Mouse (Mus musculus): ENCODE data around the gene Myh14. TPM values are rescaled to one million over a fixed set of nuclear protein-coding genes. Genes with fewer than 3 reads are reported as not detected.

Myh14 gene
- polyA plus RNA-seq, 1 experiment = 56.2 TPM

DNA sequence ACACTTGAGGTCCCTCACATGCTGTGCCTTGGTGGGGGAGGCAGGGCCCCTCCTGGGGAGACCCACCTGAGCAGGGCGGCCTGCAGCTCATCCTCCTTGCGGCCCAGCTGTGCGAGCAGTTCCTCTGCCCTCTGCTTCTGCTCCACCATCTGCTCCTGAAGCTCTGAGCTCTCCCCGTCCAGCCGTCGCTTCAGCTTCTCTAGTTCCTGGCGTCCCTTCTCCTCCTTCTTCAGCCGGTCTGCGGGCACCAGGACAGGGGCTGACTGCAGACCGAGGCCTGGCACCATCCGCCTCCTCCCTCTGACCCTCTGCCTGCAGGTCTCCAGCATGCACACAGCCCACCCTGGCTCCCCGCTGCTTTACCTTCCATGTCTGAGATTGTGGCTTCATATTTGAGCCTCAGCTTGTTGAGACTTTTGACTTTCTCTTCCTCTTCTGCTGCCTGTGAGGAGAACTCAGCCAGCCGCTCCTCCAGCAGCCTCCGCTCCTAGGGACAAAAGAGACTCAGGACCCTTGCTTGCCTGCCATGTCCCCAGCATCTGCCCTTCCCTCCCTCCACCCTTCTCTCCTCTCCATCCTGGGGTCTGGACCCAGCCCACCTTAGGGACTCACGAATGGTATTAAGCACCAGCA lies 42.1 kb downstream of the Myh14 start:
- TF ChIP-seq POLR2A (IDR thresholded peaks at IDR 0.05; ENCODE audit: borderline replicate concordance, insufficient read depth, low read length) = no peak
- TF ChIP-seq CTCF (IDR thresholded peaks at IDR 0.05; ENCODE audit: borderline replicate concordance, insufficient read depth, low read depth, low read length) = no peak
- 52% methylated on average over 15 of the region's 15 CpGs for WGBS
- H3K27ac ChIP-seq (ENCODE audit: insufficient read depth, low read length) = peak overlapping the region; percentile 59; the same call in 1 of the 2 replicates
- H3K4me1 ChIP-seq (ENCODE audit: control insufficient read depth, insufficient read depth, low read length) = peaks cover 32% of the 10 kb centered on the region
- H3K4me3 ChIP-seq (replicated peaks; ENCODE audit: insufficient read depth, low read depth, low read length) = no peak overlapping the region
- DNase-seq = no peak
- H3K27me3 ChIP-seq (ENCODE audit: control insufficient read depth, insufficient read depth, low read length) = no peaks in the 10 kb centered on the region

DNA sequence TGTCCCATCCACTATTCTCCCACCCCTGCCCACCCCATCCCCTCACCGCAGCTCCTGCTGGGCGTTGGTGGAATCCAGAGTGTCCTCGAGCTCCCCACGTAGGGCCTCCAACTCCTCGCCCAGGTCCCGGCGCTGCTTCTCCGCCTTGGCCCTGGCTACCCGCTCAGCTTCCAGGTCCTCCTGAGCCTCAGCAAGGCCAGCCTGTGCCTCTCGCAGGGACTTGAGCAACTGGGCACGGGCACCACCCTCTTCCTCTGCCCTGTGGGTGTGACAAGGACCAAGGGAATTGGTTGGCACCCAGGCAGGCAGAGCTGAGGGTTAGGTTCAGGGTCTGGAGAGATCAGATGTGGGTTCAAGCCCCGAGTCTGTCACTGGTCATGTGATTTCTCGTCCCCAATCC lies 43.7 kb downstream of the Myh14 start:
- TF ChIP-seq CTCF (IDR thresholded peaks at IDR 0.05; ENCODE audit: borderline replicate concordance, insufficient read depth, low read depth, low read length) = no peak
- TF ChIP-seq POLR2A (IDR thresholded peaks at IDR 0.05; ENCODE audit: borderline replicate concordance, insufficient read depth, low read length) = no peak

DNA sequence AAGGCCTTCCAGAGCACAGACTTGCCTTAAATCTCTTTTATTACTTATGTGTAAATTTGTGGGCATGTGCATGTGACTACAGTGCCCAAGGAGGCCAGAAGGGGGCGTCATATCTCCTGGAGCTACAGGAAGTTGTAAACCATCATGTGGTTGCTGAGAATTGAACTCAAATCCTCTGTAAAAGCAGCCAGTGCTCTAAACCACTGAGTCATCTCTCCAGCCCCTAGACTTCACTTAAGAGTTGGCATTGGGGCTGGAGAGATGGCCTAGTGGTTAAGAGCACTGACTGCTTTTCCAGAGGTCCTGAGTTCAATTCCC lies 44.6 kb downstream of the Myh14 start:
- H3K4me1 ChIP-seq (ENCODE audit: control insufficient read depth, insufficient read depth, low read length) = peaks cover 34% of the 10 kb centered on the region
- no peak for DNase-seq
- H3K27me3 ChIP-seq (ENCODE audit: control insufficient read depth, insufficient read depth, low read length) = no peaks in the 10 kb centered on the region
- no peak for TF ChIP-seq POLR2A (IDR thresholded peaks at IDR 0.05; ENCODE audit: borderline replicate concordance, insufficient read depth, low read length)
- TF ChIP-seq CTCF (IDR thresholded peaks at IDR 0.05; ENCODE audit: borderline replicate concordance, insufficient read depth, low read depth, low read length) = peak; percentile 37; the same call in 1 of the 2 replicates
- H3K27ac ChIP-seq (ENCODE audit: insufficient read depth, low read length) = peak overlapping the region; percentile 85
- WGBS = 19% methylated on average over 1 of the region's 1 CpGs
- H3K4me3 ChIP-seq (replicated peaks; ENCODE audit: insufficient read depth, low read depth, low read length) = no peak overlapping the region

More for the DNA sequence above, 43.7 kb downstream of the Myh14 start:
- peaks cover 35% of the 10 kb centered on the region for H3K4me1 ChIP-seq (ENCODE audit: control insufficient read depth, insufficient read depth, low read length)
- no peak overlapping the region for H3K4me3 ChIP-seq (replicated peaks; ENCODE audit: insufficient read depth, low read depth, low read length)
- WGBS = 52% methylated on average over 13 of the region's 13 CpGs
- peak overlapping the region; percentile 41 for H3K27ac ChIP-seq (ENCODE audit: insufficient read depth, low read length)
- no peaks in the 10 kb centered on the region for H3K27me3 ChIP-seq (ENCODE audit: control insufficient read depth, insufficient read depth, low read length)
- peak in 1 of 2 experiments; percentile 48 for DNase-seq

DNA sequence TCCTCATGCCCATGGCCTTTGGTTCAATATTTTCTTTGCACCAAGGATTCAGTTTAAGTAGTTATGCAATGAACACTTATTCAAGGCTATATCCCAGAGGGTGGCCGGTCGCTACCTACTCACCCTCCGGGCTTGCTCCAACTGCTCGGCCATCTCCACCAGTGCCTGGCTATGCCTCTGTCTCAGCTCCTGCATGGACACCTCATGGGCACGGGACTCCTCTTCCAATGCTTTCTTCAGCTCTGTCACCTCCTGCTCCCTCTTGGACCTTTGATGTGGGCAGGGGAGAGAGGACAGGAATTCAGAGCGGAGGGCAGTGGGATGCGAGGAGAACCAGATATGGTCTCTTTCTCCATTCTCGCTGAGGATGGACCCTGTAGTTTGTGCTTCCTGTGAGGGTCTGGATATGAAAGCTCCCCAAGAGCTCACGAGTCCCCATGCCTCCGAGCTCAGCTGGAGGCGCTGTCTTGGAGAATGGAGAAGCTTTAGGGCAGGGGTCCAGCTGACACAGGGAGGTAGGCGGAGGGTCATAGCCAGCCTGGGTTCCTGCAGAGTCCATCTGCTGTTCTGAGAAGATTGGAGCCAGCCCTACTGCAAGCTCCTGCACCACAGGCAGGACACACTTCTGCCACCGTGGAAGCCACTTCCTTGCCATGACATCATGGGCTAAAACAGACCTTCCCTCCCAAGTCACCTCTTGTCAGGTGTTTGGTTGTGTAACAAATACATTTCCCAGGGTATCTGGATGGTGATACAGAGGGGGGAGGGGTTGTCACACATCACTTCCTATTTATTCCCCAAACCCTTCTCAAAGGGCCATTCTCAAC lies 45.2 kb downstream of the Myh14 start:
- Histone ChIP-seq H3K4me1 (ENCODE audit: control insufficient read depth, insufficient read depth, low read length) (peaks cover 34% of the 10 kb centered on the region), H3K4me3 (replicated peaks; ENCODE audit: insufficient read depth, low read depth, low read length) (peak overlapping the region; percentile 83), H3K27me3 (ENCODE audit: control insufficient read depth, insufficient read depth, low read length) (no peaks in the 10 kb centered on the region), H3K27ac (ENCODE audit: insufficient read depth, low read length) (peak overlapping the region; percentile 98)
- TF ChIP-seq POLR2A (IDR thresholded peaks at IDR 0.05; ENCODE audit: borderline replicate concordance, insufficient read depth, low read length) (peak; percentile 63), CTCF (IDR thresholded peaks at IDR 0.05; ENCODE audit: borderline replicate concordance, insufficient read depth, low read depth, low read length) (no peak)
- 9% methylated on average over 13 of the region's 13 CpGs for WGBS
- peak; percentile 93 to 97 for DNase-seq

DNA sequence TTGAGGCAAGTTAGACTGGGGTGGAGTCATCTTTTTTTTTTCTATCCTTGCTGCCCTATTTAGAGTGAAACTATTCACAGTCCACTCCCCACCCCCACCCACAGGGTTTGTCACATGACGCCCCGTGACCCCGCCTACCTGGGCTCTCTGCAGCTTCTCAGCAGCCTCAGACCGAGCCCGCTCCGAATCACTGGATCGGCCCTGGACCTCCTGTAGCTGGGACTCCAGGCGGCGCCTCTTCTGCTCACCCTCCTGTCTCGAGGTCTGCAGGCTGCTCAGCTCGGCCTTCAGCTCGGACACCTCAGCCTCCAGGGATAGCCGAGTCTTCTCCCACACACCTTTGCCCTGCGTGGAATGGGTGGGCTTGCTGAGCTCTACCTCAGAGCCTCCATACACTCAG lies 45.8 kb downstream of the Myh14 start:
- H3K4me1 ChIP-seq (ENCODE audit: control insufficient read depth, insufficient read depth, low read length) = peaks cover 34% of the 10 kb centered on the region
- peak; percentile 88 to 93 for DNase-seq
- peak overlapping the region; percentile 83 for H3K4me3 ChIP-seq (replicated peaks; ENCODE audit: insufficient read depth, low read depth, low read length)
- no peaks in the 10 kb centered on the region for H3K27me3 ChIP-seq (ENCODE audit: control insufficient read depth, insufficient read depth, low read length)
- TF ChIP-seq CTCF (IDR thresholded peaks at IDR 0.05; ENCODE audit: borderline replicate concordance, insufficient read depth, low read depth, low read length) (no peak), POLR2A (IDR thresholded peaks at IDR 0.05; ENCODE audit: borderline replicate concordance, insufficient read depth, low read length) (peak; percentile 78)
- WGBS = 10% methylated on average over 14 of the region's 14 CpGs
- H3K27ac ChIP-seq (ENCODE audit: insufficient read depth, low read length) = peak overlapping the region; percentile 98

DNA sequence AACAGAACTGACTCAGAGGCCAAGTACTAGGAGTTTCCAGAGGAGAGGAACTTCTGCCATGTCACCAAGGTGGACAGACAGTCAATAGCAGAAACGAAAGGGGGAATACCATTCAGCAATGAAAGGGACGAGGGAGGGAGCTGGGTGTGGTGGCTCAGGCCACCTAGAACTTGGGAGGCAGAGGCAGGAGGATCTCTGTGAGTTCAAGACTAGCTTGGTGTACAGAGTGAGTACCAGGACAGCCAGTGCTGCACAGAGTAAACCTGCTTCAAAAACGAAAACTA lies 46.2 kb downstream of the Myh14 start:
- DNase-seq = no peak
- Histone ChIP-seq H3K4me1 (ENCODE audit: control insufficient read depth, insufficient read depth, low read length) (peaks cover 34% of the 10 kb centered on the region), H3K4me3 (replicated peaks; ENCODE audit: insufficient read depth, low read depth, low read length) (peak overlapping the region; percentile 83), H3K27me3 (ENCODE audit: control insufficient read depth, insufficient read depth, low read length) (no peaks in the 10 kb centered on the region), H3K27ac (ENCODE audit: insufficient read depth, low read length) (peak overlapping the region; percentile 73)
- WGBS = 14% methylated on average over 3 of the region's 3 CpGs
- TF ChIP-seq POLR2A (IDR thresholded peaks at IDR 0.05; ENCODE audit: borderline replicate concordance, insufficient read depth, low read length) (no peak), CTCF (IDR thresholded peaks at IDR 0.05; ENCODE audit: borderline replicate concordance, insufficient read depth, low read depth, low read length) (no peak)

DNA sequence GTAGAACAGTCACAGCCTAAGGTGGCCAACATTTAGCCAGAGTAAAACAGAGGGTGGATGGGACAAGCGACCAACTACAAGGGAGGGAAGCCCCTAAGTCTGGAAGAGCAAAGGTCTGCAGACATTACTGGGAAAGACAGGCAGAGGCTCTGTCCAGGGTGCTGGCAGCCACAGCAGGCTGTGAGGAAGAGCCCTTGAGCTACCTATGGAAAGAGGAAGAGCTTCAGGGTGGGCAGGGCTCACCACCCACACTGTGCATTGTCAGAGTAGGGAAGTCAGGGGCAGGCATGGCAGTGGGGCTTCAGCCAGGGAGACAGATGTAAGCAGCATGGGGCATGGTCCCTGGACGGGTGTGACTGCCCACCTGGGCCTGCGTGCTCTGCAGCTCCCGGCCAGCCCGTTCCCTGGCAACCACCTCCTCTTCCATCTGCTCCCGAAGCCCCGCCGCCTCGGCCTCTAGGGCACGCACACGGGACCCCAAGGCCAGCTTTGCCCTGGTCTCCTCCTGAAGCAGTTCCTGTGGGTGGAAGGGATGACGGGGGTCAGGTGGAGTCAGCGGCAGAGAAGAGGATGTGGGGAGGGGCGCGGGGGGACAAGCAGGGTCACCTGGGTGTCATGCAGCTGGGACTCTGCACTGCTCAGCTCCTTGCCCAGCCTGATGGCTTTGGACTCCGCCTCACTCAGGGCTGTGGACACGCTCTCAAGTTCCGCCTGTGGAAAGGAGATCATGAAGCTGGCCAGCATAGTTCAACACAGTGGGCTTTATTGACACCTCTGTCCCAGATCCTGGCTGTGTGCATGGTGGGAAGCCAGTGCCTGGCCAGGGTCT lies 46.7 kb downstream of the Myh14 start:
- Histone ChIP-seq H3K27ac (ENCODE audit: insufficient read depth, low read length) (peak overlapping the region; percentile 73), H3K27me3 (ENCODE audit: control insufficient read depth, insufficient read depth, low read length) (no peaks in the 10 kb centered on the region), H3K4me3 (replicated peaks; ENCODE audit: insufficient read depth, low read depth, low read length) (peak overlapping the region; percentile 83), H3K4me1 (ENCODE audit: control insufficient read depth, insufficient read depth, low read length) (peaks cover 34% of the 10 kb centered on the region)
- peak; percentile 76 to 79 for DNase-seq
- 10% methylated on average over 18 of the region's 18 CpGs for WGBS
- no peak for TF ChIP-seq CTCF (IDR thresholded peaks at IDR 0.05; ENCODE audit: borderline replicate concordance, insufficient read depth, low read depth, low read length)
- no peak for TF ChIP-seq POLR2A (IDR thresholded peaks at IDR 0.05; ENCODE audit: borderline replicate concordance, insufficient read depth, low read length)
